Mouse (Mus musculus) liver, embryonic 14.5 days (tissue): ENCODE results near the gene Ogfod1.

ENCODE experiments used
- CTCF ChIP-seq: IDR thresholded peaks from 2 replicates; pipeline ENCODE4 v1.5.1; 2016; ENCODE audit warnings: antibody characterized with exemption, low read depth, control low read depth
- EP300 ChIP-seq: IDR thresholded peaks from 2 replicates; pipeline ENCODE4 v1.6.1; 2016; ENCODE audit warnings: antibody characterized with exemption, low read depth

GRCm38 (mm10) chr8:93989739-93990138 is 47.3 kb upstream of the Ogfod1 start:
- TF ChIP-seq CTCF (no peak), EP300 (no peak)
